Mouse (Mus musculus) gastrocnemius, adult 18-20 months (tissue): ENCODE measurements around the gene Fcer2a. TPM values are rescaled to one million over a fixed set of nuclear protein-coding genes. Genes with fewer than 3 reads are reported as not detected.

ENCODE experiments used
- DNase-seq: peaks from one replicate; pipeline ENCODE4 v3.0.0; 2021; ENCODE audit warnings: low spot score
- long read RNA-seq, 2 experiments: library from polyadenylated mRNA; stranded (forward); transcript quantifications; one replicate each; pipeline ENCODE4 v2.0.0; 2021
- total RNA-seq, 2 experiments: library from RNA; stranded (reverse); gene quantifications; 2 replicates each; pipeline ENCODE4 v1.2.3; 2021

Fcer2a gene
- not detected for total RNA-seq
- long read RNA-seq, experiment 1: 0 reads
- long read RNA-seq, experiment 2: 0 reads

DNA sequence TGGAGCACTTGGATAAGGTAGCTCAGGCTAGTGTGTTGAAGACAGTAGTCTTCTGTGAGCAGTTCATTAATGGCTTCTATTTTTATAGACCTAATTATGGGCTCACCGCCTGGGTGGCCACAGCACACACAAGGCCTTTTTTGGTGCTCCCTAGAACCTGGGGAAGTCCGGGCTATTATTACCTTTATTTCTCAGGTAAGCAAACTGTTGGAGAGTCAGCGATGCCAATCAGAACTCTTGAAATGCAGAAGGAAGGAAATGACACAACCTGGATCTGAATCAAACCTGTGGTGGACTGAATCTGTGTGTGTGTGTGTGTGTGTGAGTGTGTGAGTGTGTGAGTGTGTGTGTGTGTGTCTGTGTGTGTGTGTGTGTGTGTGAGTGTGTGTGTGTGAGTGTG, at the start of gene Fcer2a:
Fcer2a (minus strand) TSS at position 55 of the 400 bp plus-strand sequence.
- DNase-seq: no peak

DNA sequence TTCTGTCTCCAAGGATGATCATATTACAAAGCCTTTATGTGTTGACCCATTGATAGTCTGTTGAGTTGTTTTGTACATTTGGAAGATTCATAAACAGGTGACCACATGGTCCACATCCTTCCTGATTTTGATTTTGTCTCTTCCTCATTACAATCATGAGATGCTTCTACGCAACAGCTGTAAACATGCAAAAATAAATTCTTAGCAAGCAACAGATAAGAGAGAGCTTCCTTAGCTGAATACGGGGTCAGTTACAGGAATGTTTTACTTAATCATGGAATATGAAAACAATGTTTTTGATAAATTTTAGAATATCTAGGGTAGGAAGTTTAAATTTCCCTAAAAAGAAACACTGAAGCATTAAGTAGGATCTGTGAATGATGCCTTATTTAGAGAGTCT, 43.0 kb upstream of the Fcer2a start:
- no peak for DNase-seq

DNA sequence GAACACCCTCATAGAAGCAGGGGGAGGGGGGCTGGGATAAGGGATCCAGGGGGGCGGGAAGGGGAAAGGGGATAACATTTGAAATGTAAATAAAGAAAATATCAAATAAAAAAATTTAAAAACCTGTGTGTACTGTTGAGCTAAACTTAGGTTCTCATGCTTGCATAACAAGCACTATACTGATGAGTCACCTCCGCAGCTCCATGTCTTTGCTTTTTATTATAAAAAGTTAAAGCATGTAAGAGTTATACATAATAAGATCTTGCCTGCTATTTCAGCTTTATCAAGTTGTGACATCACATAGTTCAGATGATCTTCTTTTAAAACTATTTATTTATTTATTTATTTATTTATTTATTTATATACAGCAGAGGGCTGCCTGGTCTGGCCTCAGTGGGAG, 41.6 kb upstream of the Fcer2a start:
- DNase-seq: no peak

DNA sequence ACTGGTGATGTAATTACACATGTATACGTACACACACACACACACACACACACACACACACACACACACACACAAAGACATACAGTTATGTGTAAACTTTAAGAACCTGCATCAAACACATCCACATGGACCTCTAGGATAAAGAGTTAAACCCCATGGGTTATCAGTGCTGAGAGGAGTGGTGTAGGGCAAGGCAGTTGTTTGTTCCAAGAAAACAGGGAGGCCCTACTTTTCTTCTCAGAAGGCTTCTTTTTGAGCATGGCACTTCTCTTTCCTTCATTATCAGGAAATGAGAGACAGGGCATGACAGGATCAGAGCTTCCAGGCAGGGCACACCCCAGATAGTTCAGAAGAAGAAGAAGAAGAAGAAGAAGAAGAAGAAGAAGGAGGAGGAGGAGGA, 40.1 kb upstream of the Fcer2a start:
- no peak for DNase-seq

DNA sequence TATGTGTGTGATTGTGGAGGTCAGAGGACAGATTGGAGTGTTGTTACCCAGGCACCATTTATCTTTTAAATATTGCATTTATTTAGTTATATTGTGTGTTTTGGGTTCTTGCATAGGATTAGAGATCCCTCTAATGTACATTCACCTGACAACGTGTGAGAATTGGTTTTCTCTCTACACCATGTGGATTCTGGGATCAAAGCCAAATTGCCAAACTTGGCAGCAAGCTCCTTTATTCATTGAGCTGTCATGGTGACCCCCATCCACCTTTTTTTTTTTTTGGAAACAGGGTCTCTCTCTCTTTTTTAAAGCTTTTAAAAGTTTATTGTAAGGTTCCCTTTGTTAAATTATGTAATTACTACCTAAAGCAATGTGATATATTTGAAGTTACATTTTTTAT, 27.1 kb upstream of the Fcer2a start:
- DNase-seq: no peak

DNA sequence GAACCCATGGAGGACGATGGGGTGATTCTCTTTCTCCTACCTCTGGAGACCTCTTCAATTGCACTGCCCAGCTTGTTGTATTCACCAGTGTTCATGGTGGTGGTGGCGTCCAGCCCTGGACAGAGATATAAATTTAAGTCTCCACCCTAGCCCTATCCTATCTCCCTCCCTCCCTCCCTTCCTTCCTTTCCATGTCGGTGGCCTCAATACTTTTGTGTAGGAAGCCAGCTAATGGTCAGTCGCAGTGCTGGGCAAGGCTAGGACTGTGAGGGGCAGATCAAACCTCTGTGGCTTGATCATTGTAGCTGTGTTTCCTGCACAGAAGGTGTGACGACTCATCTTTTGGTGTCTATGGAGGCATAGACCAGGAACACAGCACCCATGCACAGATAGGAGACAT, 26.6 kb upstream of the Fcer2a start, which contains the start of gene Clec4g:
Clec4g (minus strand) TSS at position 101 of the 400 bp plus-strand sequence.
- no peak for DNase-seq

DNA sequence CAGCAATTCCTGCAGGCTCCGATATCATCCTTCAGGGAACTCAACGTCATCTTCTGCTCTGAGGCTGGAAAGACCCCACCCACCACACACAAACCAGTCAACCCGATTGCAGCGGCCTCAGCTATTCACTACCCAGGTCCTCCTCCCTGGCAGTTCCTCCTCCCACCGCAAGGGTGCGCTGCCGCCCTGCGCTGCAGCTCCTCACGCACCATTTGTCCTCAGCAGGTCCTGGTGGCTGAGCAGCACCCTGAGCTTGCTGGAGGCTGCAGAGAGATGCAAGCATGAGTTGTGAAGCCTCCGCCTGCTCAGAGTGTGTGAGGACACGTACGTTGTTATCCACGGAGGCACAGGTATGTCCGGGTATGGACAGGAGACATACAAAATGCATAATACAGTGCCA, 24.6 kb upstream of the Fcer2a start:
- DNase-seq: peak; percentile 53

DNA sequence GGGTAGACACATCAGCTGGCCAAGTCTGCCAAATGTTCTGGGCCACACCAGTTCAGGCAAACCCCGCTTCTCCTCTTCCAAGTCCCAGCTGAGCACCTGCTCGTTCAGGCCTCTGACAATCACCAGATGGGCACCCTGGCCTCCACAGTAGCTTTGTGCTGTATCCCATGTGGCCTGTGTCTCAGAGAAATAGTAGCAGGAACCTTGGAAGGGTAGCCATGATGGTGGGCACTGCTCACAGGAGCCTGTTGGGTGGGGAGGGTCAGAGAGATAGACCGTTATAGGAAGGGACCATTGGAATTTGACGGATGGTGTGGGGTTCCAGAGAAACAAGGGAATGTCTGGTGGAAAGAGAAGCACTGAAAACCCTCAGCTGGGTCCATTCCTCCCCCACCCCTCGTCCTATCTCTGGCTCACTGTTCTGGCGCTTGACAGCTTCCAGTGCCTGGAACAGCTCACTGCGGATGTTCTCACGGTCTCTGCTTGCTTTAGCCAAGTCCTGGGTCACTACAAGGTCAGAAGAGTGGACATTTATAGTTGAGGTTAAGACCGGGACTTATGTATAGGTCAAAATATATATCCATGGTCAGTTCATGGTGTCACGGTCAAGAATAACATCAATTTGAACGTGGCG, 23.5 kb upstream of the Fcer2a start:
- no peak for DNase-seq

DNA sequence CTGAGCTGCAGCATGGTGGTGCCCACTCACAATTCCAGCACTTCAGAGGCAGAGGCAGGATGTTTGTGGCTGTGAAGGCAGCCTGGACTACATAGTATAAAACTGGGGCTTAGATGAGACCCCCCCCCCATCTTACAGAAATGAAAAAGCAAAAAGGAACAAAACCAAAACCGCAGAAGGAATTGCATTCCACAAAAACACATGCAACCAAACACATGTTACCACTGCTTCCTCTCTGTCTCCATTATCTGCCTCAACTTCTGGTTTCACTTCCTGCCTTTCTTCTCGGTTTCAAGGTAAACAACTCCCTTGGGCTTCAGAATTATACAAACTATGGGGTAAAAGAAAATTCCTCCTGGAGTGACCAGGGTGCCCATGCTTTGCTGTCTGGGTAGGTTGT, 17.7 kb upstream of the Fcer2a start:
- no peak for DNase-seq

DNA sequence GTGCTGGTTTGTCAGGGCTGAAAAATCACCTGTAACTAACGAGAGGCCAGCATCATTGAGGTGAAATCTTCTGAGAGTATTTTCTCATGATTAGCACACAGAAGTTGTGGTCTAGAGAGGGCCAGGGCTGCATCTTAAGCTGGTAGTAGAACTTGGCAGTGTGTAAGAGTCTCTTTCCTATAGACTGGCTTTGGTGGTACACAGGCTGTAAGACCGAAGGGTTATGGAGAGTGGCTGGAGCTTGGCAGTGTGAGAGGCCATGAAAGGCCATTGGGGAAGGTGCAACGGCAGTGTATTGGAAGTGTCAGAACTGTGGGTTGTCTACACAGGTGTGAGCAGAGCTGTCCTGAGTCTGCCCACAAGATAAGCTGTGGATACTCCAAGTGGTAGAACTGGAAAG, 16.3 kb upstream of the Fcer2a start:
- no peak for DNase-seq

DNA sequence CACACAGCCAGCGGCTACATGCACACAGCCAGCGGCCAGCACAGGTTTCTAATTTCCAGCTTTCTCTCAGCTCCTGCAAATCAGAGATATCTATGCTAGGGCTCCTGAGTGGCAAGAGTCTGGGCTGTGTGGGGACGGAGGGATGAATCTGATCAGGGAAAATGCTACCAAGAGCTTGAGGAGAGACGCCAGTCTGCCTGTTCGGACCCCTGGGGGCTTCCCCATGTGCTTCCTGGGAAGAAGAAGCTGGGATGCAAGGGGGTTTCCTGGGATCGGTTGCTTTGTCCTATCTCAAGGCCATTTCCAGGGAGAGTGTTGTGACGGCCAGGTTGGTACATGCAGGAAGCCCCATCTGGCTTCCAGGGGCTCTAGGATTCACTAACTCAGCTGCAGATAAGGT, 13.6 kb upstream of the Fcer2a start:
- DNase-seq: no peak

DNA sequence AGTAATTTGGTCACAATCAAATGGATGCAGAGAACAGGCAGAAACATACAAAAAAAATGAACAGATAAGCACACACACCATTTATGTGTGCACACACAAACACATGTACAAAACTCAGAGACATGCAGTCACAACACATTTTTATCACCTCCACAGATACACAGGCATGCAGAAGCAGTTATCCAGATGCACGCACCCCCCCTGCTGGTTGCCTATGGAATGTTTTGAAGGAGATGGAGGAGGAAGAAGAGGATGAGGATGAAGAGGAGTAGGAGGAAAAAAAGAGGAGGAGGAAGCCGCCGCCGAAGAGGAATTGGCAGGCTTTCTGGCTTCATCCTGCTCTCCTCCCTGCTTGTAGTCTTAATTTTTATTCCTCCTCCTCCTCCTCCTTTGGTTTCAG, 11.7 kb upstream of the Fcer2a start:
- DNase-seq: no peak

DNA sequence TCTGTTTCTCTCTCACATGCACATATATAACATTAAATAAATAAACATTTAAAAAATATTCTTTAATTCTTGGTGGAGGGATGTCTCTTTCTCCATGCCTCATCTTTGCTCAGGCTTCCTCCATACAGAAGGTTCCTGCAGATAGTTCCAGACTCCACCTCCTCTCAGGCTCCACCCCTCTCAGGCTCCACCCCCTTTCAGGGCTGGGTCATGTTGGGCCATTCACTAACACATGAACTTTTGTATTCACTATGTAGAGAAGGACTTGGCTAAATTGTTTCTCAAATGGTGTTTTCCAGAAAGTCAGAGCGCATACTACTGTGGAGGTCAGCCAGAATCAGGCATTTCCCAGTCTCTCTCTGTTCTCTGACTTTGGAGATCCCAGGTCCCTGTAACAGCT, 7.5 kb upstream of the Fcer2a start:
- no peak for DNase-seq

DNA sequence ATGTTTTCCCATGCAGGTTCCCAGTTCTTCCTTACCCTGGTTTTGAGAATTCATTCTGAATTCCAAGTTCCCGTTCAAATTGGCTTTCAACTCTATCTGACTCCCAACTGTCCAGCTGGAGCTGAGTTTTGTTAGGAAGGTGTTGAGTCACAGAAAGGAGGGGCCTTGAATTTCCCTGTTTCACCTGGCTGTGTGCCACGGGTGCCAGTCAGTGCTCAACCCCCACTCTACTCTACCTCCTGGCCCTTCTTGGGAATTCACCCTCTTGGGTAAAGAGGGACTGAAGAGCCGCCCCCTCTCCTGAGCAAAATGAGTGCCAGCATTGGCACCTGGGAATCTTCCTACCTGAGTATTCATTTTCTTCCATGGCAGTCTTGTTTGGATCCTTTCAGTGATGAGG, 3.2 kb downstream of the Fcer2a start:
- DNase-seq: no peak

DNA sequence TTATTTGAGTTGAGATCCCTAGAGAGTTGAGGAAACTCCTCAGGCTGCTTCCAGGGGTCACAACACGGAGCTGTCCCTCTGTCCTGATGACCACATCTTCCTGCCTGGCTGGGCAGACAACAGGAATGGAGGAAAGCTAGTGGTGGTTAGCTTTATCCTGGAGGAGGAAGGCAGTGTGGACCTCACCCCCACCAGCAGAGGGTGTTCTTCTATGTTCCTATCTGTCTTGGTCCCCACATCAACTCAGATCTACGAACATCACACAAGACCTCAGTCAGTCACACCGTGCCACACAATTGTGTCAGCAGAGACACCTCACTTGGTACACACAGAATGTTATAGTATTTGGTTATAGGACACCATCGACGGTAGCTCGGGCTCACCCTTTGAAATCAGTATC, 6.4 kb downstream of the Fcer2a start:
- DNase-seq: no peak

DNA sequence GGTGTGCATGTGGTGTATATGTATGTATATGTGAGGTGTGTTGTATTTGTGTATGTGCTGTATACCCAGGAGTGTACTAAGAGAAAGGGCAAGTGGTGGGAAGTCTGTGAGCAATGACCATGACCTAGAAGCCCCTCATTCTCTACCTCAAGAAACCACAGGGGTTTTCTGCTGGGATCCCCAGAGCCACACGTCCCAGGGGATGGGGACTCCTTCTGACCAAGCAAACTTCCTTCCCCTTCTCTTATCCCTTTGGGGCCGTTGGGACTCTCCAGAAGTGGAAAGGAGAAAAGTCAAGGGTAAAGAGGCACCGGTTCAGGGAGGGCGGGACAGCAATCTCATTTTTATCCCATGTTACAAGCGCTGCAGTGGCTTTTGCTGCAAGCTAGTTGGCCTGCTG, 8.6 kb downstream of the Fcer2a start:
- DNase-seq: no peak

DNA sequence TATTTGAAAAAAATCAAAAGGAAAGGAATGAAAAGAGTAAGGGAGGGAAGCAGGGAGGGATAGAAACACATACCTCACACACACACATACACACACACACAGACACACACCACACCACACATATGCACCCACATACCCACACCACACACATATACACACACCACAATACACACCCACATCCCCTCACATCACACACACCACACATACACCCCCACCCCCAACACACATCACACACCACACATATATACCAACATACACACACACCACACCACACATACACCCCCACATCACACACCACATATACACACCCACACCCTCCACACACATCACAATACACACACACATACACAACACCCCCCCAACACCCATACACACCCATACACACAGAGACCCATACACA, 9.4 kb downstream of the Fcer2a start:
- no peak for DNase-seq

DNA sequence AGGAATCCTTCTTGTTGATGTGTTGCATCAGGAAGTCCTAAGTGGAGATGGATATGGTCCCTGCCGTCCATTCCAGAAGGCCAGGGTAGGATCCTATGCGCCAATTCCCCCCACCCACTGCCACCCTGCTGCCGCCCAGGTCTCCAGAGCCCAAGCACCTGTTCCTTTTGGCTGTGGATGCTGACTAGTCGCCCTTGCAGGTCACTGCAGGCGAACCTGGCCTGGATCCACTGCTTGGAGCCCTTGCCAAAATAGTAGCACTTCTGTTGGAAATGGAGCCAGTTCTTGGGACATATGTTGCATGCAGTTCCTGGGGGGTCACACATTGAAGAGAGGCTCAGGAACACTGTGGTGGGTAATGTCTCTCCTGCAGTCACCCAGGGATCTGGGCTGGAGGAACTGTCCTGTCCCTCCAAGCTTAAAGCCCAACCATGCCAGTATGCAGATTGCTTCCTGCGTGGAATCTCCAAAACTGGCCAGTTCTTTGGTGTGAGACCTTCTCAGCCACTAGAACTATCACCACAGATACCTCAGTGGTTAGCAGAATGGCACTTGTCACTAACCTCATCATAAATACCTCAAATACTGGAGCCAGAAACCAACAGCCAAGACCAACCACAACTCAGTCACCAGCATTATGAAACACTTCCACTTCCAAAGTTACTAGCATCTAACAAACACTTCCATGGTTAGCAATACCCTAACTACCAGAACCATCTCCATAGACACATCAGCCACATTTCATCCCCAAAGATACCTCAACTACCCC, 10.4 kb downstream of the Fcer2a start:
- DNase-seq: no peak

DNA sequence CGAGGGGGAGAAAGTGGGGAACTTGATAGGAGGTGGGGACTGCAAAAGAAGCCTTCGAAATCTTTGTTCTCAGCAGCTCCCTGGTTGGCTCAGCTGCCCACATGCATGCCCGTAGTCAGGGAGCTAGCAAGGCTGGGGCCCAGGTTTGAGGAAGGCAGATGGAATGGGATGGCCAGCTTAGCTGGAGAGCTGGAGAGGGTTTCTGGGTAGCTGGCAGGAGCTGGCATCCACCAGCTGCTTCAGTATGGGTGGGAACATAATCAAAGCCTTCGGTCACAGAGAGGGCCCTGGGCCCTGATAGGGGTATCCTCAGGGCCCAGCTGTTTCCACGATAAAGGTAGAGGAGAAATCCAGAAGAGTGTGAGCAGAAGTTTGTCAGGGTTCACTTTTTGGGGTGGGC, 11.5 kb downstream of the Fcer2a start:
- no peak for DNase-seq

DNA sequence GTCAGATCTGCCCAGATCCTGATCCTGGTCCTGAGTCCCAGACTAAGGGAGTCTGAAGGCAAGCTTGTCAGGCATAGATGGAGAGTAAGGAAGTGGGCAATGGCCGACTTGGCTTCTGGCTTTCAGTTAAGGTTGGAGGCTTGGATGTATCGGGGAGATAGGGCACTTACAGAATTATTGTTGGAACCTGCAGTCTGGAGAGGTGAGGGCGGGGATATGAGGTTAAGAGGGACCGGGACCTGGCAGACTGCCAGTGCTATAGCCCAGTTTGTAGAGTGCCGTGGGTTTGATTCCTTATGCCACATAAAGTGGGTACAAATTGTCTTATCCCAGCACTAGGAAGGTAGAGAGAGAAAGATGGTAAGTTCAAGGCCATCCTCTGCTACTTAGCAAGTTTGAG, 14.3 kb downstream of the Fcer2a start:
- no peak for DNase-seq

DNA sequence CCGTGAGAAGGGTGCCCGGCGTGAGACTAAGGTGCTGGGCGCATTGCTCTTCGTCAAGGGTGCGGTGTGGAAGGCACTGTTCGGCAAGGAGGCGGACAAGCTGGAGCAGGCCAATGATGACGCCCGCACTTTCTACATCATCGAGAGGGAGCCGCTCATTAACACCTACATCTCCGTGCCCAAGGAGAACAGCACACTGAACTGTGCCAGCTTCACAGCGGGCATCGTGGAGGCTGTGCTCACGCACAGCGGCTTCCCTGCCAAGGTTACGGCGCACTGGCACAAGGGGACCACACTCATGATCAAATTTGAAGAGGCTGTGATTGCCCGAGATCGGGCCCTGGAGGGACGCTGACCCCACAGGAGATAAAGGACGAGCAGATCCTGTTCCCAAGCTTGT, 14.7 kb downstream of the Fcer2a start:
- no peak for DNase-seq

DNA sequence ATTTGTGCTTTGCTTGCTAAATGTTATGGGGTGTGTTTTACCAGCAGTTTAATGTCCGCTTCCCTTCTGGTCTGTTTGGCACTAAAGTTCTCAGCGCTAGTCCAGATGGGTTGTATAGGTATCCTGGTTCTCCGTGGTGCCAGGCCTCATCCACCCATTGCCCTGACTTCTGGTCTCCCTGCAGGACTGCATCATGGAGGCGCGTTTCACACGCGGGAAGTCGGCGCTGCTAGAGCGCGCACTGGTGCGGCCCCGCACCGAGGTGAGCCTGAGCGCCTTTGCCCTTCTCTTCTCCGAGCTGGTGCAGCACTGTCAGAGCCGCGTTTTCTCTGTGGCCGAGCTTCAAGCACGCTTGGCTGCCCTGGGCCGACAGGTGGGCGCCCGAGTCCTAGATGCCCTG, 15.1 kb downstream of the Fcer2a start:
- no peak for DNase-seq

DNA sequence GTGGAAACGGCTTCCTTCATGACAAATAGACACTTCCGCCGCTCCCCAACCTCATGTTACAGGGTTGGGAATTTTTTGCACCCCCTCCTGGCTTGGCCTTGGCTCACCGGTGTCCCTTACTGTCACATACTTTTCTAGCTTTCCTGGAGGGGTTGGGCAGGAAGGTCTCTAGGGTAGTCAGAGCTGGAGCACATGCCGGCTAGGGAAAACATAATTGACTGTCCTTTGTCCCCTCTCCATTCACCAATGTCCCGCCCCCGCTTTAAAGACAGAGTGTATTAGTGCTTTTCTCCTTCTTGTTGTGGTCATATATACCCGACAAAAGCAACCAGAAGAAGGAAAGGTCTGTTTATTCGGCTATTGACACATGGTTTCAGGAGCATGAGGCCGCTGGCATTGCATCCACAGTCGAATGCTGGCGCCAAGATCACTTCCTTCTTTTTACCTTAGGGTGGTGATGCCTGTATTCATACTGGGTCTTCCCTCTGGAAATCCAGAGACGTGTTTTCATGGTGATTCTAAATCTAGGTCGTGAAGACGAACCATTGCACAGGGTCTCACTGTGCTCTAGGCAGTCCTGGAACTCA, 16.9 kb downstream of the Fcer2a start:
- no peak for DNase-seq
